Comparison of ENCODE assay signal across 17 mouse cellular contexts in the genomic region with DNA sequence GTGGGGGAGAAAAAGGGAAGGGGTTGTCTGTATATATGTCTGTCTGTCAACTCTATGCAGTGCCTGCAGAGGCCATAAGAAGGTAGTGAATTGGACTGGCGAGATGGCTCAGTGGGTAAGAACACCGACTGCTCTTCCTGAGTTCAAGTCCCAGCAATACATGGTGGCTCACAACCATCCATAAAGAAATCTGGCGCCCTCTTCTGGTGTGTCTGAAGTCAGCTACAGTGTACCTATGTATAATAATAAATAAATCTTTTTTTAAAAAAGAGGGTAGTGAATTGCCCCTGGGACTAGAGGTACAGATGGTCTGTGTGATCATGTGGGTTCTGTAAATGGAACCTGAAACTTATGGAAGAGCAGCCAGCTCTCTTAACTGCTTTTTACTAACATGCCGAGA. TPM values are rescaled to one million over a fixed set of nuclear protein-coding genes. Genes with fewer than 3 reads are reported as not detected.
A peak's percentile ranks its signal among the peaks of the same experiment; 100 is the strongest.
DNase-seq lines count a peak whose midpoint lies in the region; ATAC-seq and TF ChIP-seq lines count a peak whose summit lies in the region.
"Had no signal": no experiment of that assay in that cellular context is flagged by ENCODE, and none has a peak within 500 bp of the region (broad histone marks: within the 10 kb centered on the region; RNA-seq: fewer than 3 reads in every experiment).

No protein-coding gene starts in this region.

- H3K9ac ChIP-seq in embryonic facial prominence, embryonic 11.5 days (replicated peaks; ENCODE audit: low read length), result no peak overlapping the region
- H3K9ac ChIP-seq: lung, embryonic 15.5 days had no signal

- WGBS in embryonic facial prominence, embryonic 11.5 days, result 74% methylated on average over 4 of the region's 4 CpGs
- WGBS in embryonic facial prominence, embryonic 10.5 days, result 80% methylated on average over 4 of the region's 4 CpGs
- WGBS in heart, embryonic 10.5 days, result 84% methylated on average over 4 of the region's 4 CpGs

- no peak overlapping the region for H3K4me2 ChIP-seq in embryonic facial prominence, embryonic 11.5 days (ENCODE audit: low read depth, low read length)
- H3K4me2 ChIP-seq: lung, embryonic 15.5 days had no signal

- peaks cover 3% of the 10 kb centered on the region for H3K36me3 ChIP-seq in embryonic facial prominence, embryonic 11.5 days (replicated peaks; ENCODE audit: control insufficient read depth, insufficient read depth, low read depth, low read length)
- peaks cover 90% of the 10 kb centered on the region for H3K36me3 ChIP-seq in embryonic facial prominence, embryonic 10.5 days (replicated peaks)
- peaks cover 80% of the 10 kb centered on the region for H3K36me3 ChIP-seq in heart, embryonic 10.5 days

- ATAC-seq in embryonic facial prominence, embryonic 11.5 days (replicated peaks; ENCODE audit: insufficient number of reproducible peaks, low FRiP score, low TSS enrichment, low read depth), result no peak

- TF ChIP-seq CTCF in layer of hippocampus, adult 2 months (conservative IDR thresholded peaks at IDR 0.05), result peak; percentile 72

- no peaks in the 10 kb centered on the region for H3K4me1 ChIP-seq in embryonic facial prominence, embryonic 11.5 days (ENCODE audit: control insufficient read depth, insufficient read depth, low read length)
- H3K4me1 ChIP-seq in embryonic facial prominence, embryonic 10.5 days, result no peaks in the 10 kb centered on the region
- no peaks in the 10 kb centered on the region; the same call in 1 of the 2 replicates for H3K4me1 ChIP-seq in heart, embryonic 10.5 days
- H3K4me1 ChIP-seq: limb, embryonic 10.5 days had no signal

- DNase-seq in embryonic facial prominence, embryonic 11.5 days (ENCODE audit: low spot score), result peak; percentile 22
- DNase-seq in embryonic facial prominence, embryonic 10.5 days (ENCODE audit: low spot score), result no peak
- DNase-seq in layer of hippocampus, adult 2 months (ENCODE audit: low spot score in 2 of 2), result no peak
- DNase-seq in layer of hippocampus, postnatal 14 days (ENCODE audit: low spot score in 2 of 2), result no peak
- peak; percentile 51 for DNase-seq in thymus, postnatal 4 days
- no peak for DNase-seq in thymus, postnatal 25 days
- no peak for DNase-seq in urinary bladder, postnatal 10 days (ENCODE audit: low spot score)
- DNase-seq in heart, embryonic 10.5 days (ENCODE audit: low spot score), result no peak
- DNase-seq: cerebellum, adult 9-10 months; layer of hippocampus, adult 9-11 months had no signal

- H3K9me3 ChIP-seq in embryonic facial prominence, embryonic 11.5 days (replicated peaks; ENCODE audit: control insufficient read depth, low read length), result no peaks in the 10 kb centered on the region
- no peaks in the 10 kb centered on the region for H3K9me3 ChIP-seq in embryonic facial prominence, embryonic 10.5 days
- H3K9me3 ChIP-seq in heart, embryonic 10.5 days, result no peaks in the 10 kb centered on the region
- H3K9me3 ChIP-seq: limb, embryonic 10.5 days; lung, embryonic 15.5 days had no signal

- no peaks in the 10 kb centered on the region for H3K27me3 ChIP-seq in embryonic facial prominence, embryonic 11.5 days (ENCODE audit: control insufficient read depth, insufficient read depth, low read length)
- H3K27me3 ChIP-seq in embryonic facial prominence, embryonic 10.5 days (replicated peaks; ENCODE audit: low read depth, poor library complexity, severe bottlenecking), result no peaks in the 10 kb centered on the region
- no peaks in the 10 kb centered on the region for H3K27me3 ChIP-seq in heart, embryonic 10.5 days (ENCODE audit: insufficient read depth, poor library complexity, severe bottlenecking)
- H3K27me3 ChIP-seq: lung, embryonic 15.5 days had no signal

- no peak overlapping the region for H3K4me3 ChIP-seq in embryonic facial prominence, embryonic 11.5 days (ENCODE audit: low read depth, low read length)
- H3K4me3 ChIP-seq in embryonic facial prominence, embryonic 10.5 days, result no peak overlapping the region
- H3K4me3 ChIP-seq in layer of hippocampus, adult 2 months, result no peak overlapping the region
- H3K4me3 ChIP-seq in heart, embryonic 10.5 days, result no peak overlapping the region
- H3K4me3 ChIP-seq: limb, embryonic 10.5 days; lung, embryonic 15.5 days had no signal

- no peak overlapping the region for H3K27ac ChIP-seq in embryonic facial prominence, embryonic 11.5 days (replicated peaks; ENCODE audit: low read depth, low read length)
- H3K27ac ChIP-seq in embryonic facial prominence, embryonic 10.5 days (replicated peaks), result no peak overlapping the region
- no peak overlapping the region for H3K27ac ChIP-seq in layer of hippocampus, adult 2 months
- no peak overlapping the region for H3K27ac ChIP-seq in heart, embryonic 10.5 days
- H3K27ac ChIP-seq: limb, embryonic 10.5 days; lung, embryonic 15.5 days had no signal

RNA-seq across cellular contexts. Expression of a gene that starts 37.6 kb away (rescaled TPM):
- 14.7 and 15.2 TPM in 2 replicates for polyA plus RNA-seq in embryonic facial prominence, embryonic 11.5 days (2014; fragmentation: Nextera tagmentation; extraction: Ambion mirVana)
- 17.2 and 18.6 TPM in 2 replicates for polyA plus RNA-seq in embryonic facial prominence, embryonic 10.5 days (2016; fragmentation: Nextera tagmentation; extraction: Ambion mirVana)
- total RNA-seq in layer of hippocampus, adult 2 months (2021), result 10 to 100 TPM; 91.1 to 92.8 TPM
- 10 to 100 TPM; 86.6 to 93.6 TPM for total RNA-seq in layer of hippocampus, postnatal 14 days (2021)
- 18.3 and 21.8 TPM in 2 replicates for polyA plus RNA-seq in heart, embryonic 10.5 days (2016; fragmentation: Nextera tagmentation; extraction: Ambion mirVana)

RNA-seq across cellular contexts. Expression of a gene that starts 46.5 kb away (rescaled TPM):
- not detected in 2 replicates for polyA plus RNA-seq in embryonic facial prominence, embryonic 11.5 days (2014; fragmentation: Nextera tagmentation; extraction: Ambion mirVana)
- polyA plus RNA-seq in embryonic facial prominence, embryonic 10.5 days (2016; fragmentation: Nextera tagmentation; extraction: Ambion mirVana), result not detected in 2 replicates
- total RNA-seq in layer of hippocampus, adult 2 months (2021), result not detected
- not detected for total RNA-seq in layer of hippocampus, postnatal 14 days (2021)
- not detected in 2 replicates for polyA plus RNA-seq in heart, embryonic 10.5 days (2016; fragmentation: Nextera tagmentation; extraction: Ambion mirVana)
- total RNA-seq: heart, adult 18-20 months had no signal
- polyA plus RNA-seq: frontal cortex, adult 2 months; hindbrain, embryonic 11.5 days; kidney, embryonic 14.5 days; limb, embryonic 10.5 days; lung, embryonic 15.5 days; stomach, embryonic 16.5 days had no signal

RNA-seq across cellular contexts. Expression of a gene that starts 57.5 kb away (rescaled TPM):
- polyA plus RNA-seq in embryonic facial prominence, embryonic 11.5 days (2014; fragmentation: Nextera tagmentation; extraction: Ambion mirVana), result 110 and 114 TPM in 2 replicates
- 105 and 107 TPM in 2 replicates for polyA plus RNA-seq in embryonic facial prominence, embryonic 10.5 days (2016; fragmentation: Nextera tagmentation; extraction: Ambion mirVana)
- total RNA-seq in layer of hippocampus, adult 2 months (2021), result 10 to 100 TPM; 56.0 to 57.7 TPM
- total RNA-seq in layer of hippocampus, postnatal 14 days (2021), result 10 to 100 TPM; 48.2 to 50.3 TPM
- polyA plus RNA-seq in heart, embryonic 10.5 days (2016; fragmentation: Nextera tagmentation; extraction: Ambion mirVana), result 80.7 and 84.7 TPM in 2 replicates

Comparison
In these comparisons a context has a peak if more than half of its experiments do, and no peak if none do; other contexts are left out.
1. DNase-seq: peak in embryonic facial prominence, embryonic 11.5 days (single experiment) and thymus, postnatal 4 days (single experiment); none in embryonic facial prominence, embryonic 10.5 days (single experiment), layer of hippocampus, adult 2 months (0 of 2), layer of hippocampus, postnatal 14 days (0 of 2), thymus, postnatal 25 days (single experiment), urinary bladder, postnatal 10 days (single experiment) and heart, embryonic 10.5 days (single experiment).